Mouse (Mus musculus) brain, embryonic 14.5 days (tissue): ENCODE data around the gene Rad1.
A peak's percentile ranks its signal among the peaks of the same experiment; 100 is the strongest.

Experiments used
- CTCF ChIP-seq: fragments of 200-500 bp; IDR thresholded peaks from 2 replicates; pipeline ENCODE4 v1.5.1; 2012; ENCODE audit warnings: inconsistent platforms, mild to moderate bottlenecking, moderate library complexity, borderline replicate concordance; ENCODE audit not compliant: insufficient read depth, insufficient read length; ENCODE audit errors: extremely low read depth
- POLR2A ChIP-seq: fragments of 200-500 bp; IDR thresholded peaks from 2 replicates; pipeline ENCODE4 v1.6.1; 2012; ENCODE audit warnings: mild to moderate bottlenecking, inconsistent platforms, borderline replicate concordance; ENCODE audit not compliant: poor library complexity, insufficient read depth, insufficient read length, severe bottlenecking; ENCODE audit errors: extremely low read depth

DNA sequence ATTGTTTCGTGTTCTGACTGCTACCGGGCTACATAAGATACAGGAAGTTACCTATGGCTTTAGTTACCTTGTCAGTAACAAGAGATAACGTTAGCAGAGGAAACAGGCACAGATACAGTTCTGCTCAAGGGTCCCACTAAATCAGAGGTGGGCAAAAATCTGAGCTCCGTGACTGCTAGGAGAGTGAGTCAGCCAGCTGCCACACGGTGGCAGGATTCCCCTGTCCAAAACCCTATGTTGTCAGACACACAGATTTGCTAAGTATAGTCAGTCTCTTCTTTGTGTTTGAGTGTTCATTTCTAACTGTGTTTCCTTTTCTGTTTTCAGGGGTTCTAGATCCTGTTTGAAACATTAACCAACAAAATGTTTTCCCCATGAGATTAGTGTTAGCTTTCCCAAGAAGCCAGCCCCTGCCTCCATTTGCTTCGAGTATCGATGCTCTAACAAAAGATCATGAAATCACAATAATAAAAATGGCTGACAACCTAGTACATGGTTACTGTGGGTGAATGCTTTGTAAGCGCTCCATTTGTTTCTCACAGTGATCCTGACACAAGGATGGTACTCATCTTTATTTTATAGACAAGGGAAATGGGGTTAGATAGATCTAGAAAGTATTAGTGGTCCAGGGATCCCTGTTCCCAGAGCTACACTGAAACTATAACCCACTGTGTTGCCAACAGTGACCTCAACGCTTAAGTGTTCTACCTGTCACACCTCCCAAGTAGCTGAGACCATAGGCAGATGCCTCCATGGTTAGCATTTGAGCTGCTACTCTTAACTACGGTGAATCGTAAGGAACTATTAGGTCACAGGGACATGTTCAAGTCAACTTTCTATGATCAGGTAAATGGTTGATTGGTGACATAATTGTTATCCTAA lies 15.3 kb downstream of the Rad1 start:
- TF ChIP-seq CTCF (peak; percentile 91), POLR2A (no peak)
